Mouse (Mus musculus): ENCODE measurements around the gene Sema5b. TPM values are rescaled to one million over a fixed set of nuclear protein-coding genes. Genes with fewer than 3 reads are reported as not detected.
A peak's percentile ranks its signal among the peaks of the same experiment; 100 is the strongest.

The Sema5b gene
- polyA plus RNA-seq, 1 experiment from 2014 or later, result 0.56 TPM

- no peak overlapping the region for H3K4me3 ChIP-seq (ENCODE audit: low read depth, low read length)
- no peak overlapping the region for H3K4me2 ChIP-seq (replicated peaks; ENCODE audit: low read depth)
- no peaks in the 10 kb centered on the region for H3K9me3 ChIP-seq (ENCODE audit: control insufficient read depth, low read length)
- TF ChIP-seq CTCF (IDR thresholded peaks at IDR 0.05; ENCODE audit: low read depth) (no peak), EP300 (optimal IDR thresholded peaks at IDR 0.05) (no peak)
- H3K27ac ChIP-seq (replicated peaks), result no peak overlapping the region
- no peaks in the 10 kb centered on the region for H3K36me3 ChIP-seq (ENCODE audit: control insufficient read depth, insufficient read depth, low read length)
- WGBS, result 91% methylated on average over 5 of the region's 5 CpGs
- no peak for DNase-seq (ENCODE audit: low spot score)
- no peaks in the 10 kb centered on the region for H3K4me1 ChIP-seq (replicated peaks; ENCODE audit: control insufficient read depth, insufficient read depth)
- no peak overlapping the region for H3K9ac ChIP-seq (ENCODE audit: low read length)
- no peak for ATAC-seq (ENCODE audit: low FRiP score, low TSS enrichment)
- H3K27me3 ChIP-seq (ENCODE audit: control insufficient read depth, insufficient read depth, low read length), result no peaks in the 10 kb centered on the region; the same call in 1 of the 2 replicates
Observed at GRCm38 (mm10) chr16:35653951-35654350, 113.0 kb downstream of the Sema5b start.

DNA sequence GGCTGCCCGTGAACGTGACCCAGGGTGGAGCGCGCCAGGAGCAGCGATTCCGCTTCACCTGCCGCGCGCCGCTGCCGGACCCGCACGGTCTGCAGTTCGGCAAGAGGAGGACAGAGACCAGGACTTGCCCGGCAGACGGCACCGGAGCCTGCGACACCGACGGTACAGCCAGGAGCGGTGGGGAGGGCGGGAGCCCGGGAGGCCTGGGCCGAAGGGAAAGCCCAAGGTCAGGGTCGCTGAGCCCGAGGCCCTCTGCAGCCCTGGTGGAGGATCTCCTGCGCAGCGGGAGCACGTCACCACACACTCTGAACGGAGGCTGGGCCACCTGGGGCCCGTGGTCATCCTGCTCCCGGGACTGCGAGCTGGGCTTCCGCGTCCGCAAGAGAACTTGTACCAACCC lies 119.3 kb downstream of the Sema5b start:
- ATAC-seq (ENCODE audit: low FRiP score, low TSS enrichment), result no peak; the same call in 1 of the 2 replicates
- Histone ChIP-seq H3K36me3 (ENCODE audit: control insufficient read depth, insufficient read depth, low read length) (no peaks in the 10 kb centered on the region), H3K9me3 (ENCODE audit: control insufficient read depth, low read length) (no peaks in the 10 kb centered on the region), H3K4me3 (ENCODE audit: low read depth, low read length) (peak overlapping the region; percentile 38), H3K4me2 (replicated peaks; ENCODE audit: low read depth) (peak overlapping the region; percentile 62), H3K9ac (ENCODE audit: low read length) (no peak overlapping the region), H3K4me1 (replicated peaks; ENCODE audit: control insufficient read depth, insufficient read depth) (no peaks in the 10 kb centered on the region), H3K27me3 (ENCODE audit: control insufficient read depth, insufficient read depth, low read length) (peaks cover 6% of the 10 kb centered on the region; the same call in 1 of the 2 replicates), H3K27ac (replicated peaks) (no peak overlapping the region)
- peak; percentile 37 for DNase-seq (ENCODE audit: low spot score)
- TF ChIP-seq CTCF (IDR thresholded peaks at IDR 0.05; ENCODE audit: low read depth), result no peak
- TF ChIP-seq EP300 (optimal IDR thresholded peaks at IDR 0.05), result no peak
- 9% methylated on average over 36 of the region's 36 CpGs for WGBS

GRCm38 (mm10) chr16:35663831-35664414 lies 123.0 kb downstream of the Sema5b start:
- ATAC-seq (ENCODE audit: low FRiP score, low TSS enrichment) (no peak), DNase-seq (ENCODE audit: low spot score) (no peak)
- Histone ChIP-seq H3K27me3 (ENCODE audit: control insufficient read depth, insufficient read depth, low read length) (peaks cover 6% of the 10 kb centered on the region; the same call in 1 of the 2 replicates), H3K9me3 (ENCODE audit: control insufficient read depth, low read length) (no peaks in the 10 kb centered on the region), H3K27ac (replicated peaks) (no peak overlapping the region), H3K4me2 (replicated peaks; ENCODE audit: low read depth) (no peak overlapping the region), H3K36me3 (ENCODE audit: control insufficient read depth, insufficient read depth, low read length) (no peaks in the 10 kb centered on the region), H3K4me1 (replicated peaks; ENCODE audit: control insufficient read depth, insufficient read depth) (no peaks in the 10 kb centered on the region), H3K4me3 (ENCODE audit: low read depth, low read length) (no peak overlapping the region), H3K9ac (ENCODE audit: low read length) (no peak overlapping the region)
- WGBS, result 94% methylated on average over 9 of the region's 9 CpGs
- no peak for TF ChIP-seq CTCF (IDR thresholded peaks at IDR 0.05; ENCODE audit: low read depth)
- no peak for TF ChIP-seq EP300 (optimal IDR thresholded peaks at IDR 0.05)

GRCm38 (mm10) chr16:35664847-35665246 lies 123.9 kb downstream of the Sema5b start:
- Histone ChIP-seq H3K9me3 (ENCODE audit: control insufficient read depth, low read length) (no peaks in the 10 kb centered on the region), H3K27ac (replicated peaks) (no peak overlapping the region), H3K4me1 (replicated peaks; ENCODE audit: control insufficient read depth, insufficient read depth) (no peaks in the 10 kb centered on the region), H3K36me3 (ENCODE audit: control insufficient read depth, insufficient read depth, low read length) (no peaks in the 10 kb centered on the region), H3K4me3 (ENCODE audit: low read depth, low read length) (no peak overlapping the region), H3K9ac (ENCODE audit: low read length) (no peak overlapping the region), H3K4me2 (replicated peaks; ENCODE audit: low read depth) (no peak overlapping the region), H3K27me3 (ENCODE audit: control insufficient read depth, insufficient read depth, low read length) (peaks cover 2% of the 10 kb centered on the region; the same call in 1 of the 2 replicates)
- 87% methylated on average over 4 of the region's 4 CpGs for whole genome bisulfite sequencing
- DNase-seq (ENCODE audit: low spot score) (no peak), ATAC-seq (ENCODE audit: low FRiP score, low TSS enrichment) (no peak)
- TF ChIP-seq CTCF (IDR thresholded peaks at IDR 0.05; ENCODE audit: low read depth) (no peak), EP300 (optimal IDR thresholded peaks at IDR 0.05) (no peak)

GRCm38 (mm10) chr16:35677511-35678113 lies 136.7 kb downstream of the Sema5b start:
- no peak for TF ChIP-seq EP300 (optimal IDR thresholded peaks at IDR 0.05)
- TF ChIP-seq CTCF (IDR thresholded peaks at IDR 0.05; ENCODE audit: low read depth), result no peak
- no peak overlapping the region for H3K9ac ChIP-seq (ENCODE audit: low read length)
- H3K27ac ChIP-seq (replicated peaks), result no peak overlapping the region
- no peaks in the 10 kb centered on the region for H3K9me3 ChIP-seq (ENCODE audit: control insufficient read depth, low read length)
- no peak overlapping the region for H3K4me2 ChIP-seq (replicated peaks; ENCODE audit: low read depth)
- H3K27me3 ChIP-seq (ENCODE audit: control insufficient read depth, insufficient read depth, low read length), result no peaks in the 10 kb centered on the region
- no peak overlapping the region for H3K4me3 ChIP-seq (ENCODE audit: low read depth, low read length)
- ATAC-seq (ENCODE audit: low FRiP score, low TSS enrichment), result no peak
- H3K4me1 ChIP-seq (replicated peaks; ENCODE audit: control insufficient read depth, insufficient read depth), result no peaks in the 10 kb centered on the region
- WGBS, result 72% methylated on average over 8 of the region's 8 CpGs
- no peaks in the 10 kb centered on the region for H3K36me3 ChIP-seq (ENCODE audit: control insufficient read depth, insufficient read depth, low read length)
- DNase-seq (ENCODE audit: low spot score), result no peak

- Histone ChIP-seq H3K4me1 (replicated peaks; ENCODE audit: control insufficient read depth, insufficient read depth) (no peaks in the 10 kb centered on the region), H3K27ac (replicated peaks) (no peak overlapping the region), H3K9me3 (ENCODE audit: control insufficient read depth, low read length) (no peaks in the 10 kb centered on the region), H3K36me3 (ENCODE audit: control insufficient read depth, insufficient read depth, low read length) (no peaks in the 10 kb centered on the region), H3K4me2 (replicated peaks; ENCODE audit: low read depth) (no peak overlapping the region), H3K27me3 (ENCODE audit: control insufficient read depth, insufficient read depth, low read length) (no peaks in the 10 kb centered on the region), H3K4me3 (ENCODE audit: low read depth, low read length) (no peak overlapping the region), H3K9ac (ENCODE audit: low read length) (no peak overlapping the region)
- ATAC-seq (ENCODE audit: low FRiP score, low TSS enrichment) (no peak), DNase-seq (ENCODE audit: low spot score) (no peak)
- 23% methylated on average over 3 of the region's 3 CpGs for WGBS
- TF ChIP-seq CTCF (IDR thresholded peaks at IDR 0.05; ENCODE audit: low read depth), result no peak
- TF ChIP-seq EP300 (optimal IDR thresholded peaks at IDR 0.05), result no peak
Observed at GRCm38 (mm10) chr16:35678476-35678875, 137.5 kb downstream of the Sema5b start.
